Mouse (Mus musculus): ENCODE data around the gene 1700029P11Rik.

1700029P11Rik gene

DNA sequence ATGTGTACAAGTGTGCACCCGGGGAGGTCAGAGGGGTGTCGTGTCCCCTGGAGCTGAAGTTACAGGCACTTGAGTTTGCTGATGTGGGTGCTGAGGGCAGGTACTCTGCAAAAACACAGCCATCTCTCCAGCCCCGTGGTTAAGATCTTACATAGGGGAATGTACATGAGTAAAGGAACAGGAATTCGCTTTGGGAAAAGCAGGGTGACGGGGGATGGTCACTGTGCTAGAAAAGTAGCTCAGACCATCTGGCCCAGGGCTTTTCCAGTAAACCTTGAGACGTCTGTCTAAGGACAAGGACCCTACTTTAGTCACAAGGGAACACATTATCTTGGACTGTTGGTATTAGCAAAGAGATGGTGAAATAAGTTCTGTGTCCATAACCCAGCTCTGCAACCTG lies 31.6 kb downstream of the 1700029P11Rik start:
- no peak for DNase-seq (ENCODE audit: low read depth, low spot score)

DNA sequence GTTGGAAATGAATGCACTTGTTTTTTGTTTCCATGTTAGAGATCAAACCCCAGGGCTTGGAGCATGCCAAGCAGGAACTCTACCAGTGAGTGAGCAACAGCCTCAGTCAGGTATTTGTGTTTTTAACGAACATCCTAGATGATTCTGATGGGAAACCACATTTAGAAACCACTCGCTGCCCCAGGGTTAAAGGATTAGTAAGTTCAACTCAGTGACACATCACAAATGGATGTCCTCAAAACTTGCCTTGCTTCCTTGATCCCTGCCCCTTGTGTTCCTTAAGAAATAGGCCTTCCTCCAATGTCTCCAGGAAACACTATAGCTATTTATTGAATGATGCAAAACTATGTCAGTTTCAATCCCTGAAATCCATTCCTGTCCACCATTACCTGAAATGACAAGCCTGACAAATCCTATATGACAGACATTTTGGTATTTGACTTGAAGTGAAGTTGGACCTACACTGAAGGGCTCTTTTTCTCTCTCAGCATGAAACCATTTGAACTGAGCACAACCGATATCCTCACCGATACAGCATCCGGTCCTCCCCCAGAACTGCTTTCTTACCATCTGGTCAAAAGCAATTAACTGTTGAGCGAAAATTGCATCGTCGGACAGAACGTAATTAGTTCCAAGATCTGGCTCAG lies 34.5 kb downstream of the 1700029P11Rik start:
- DNase-seq (ENCODE audit: low read depth, low spot score) = no peak

DNA sequence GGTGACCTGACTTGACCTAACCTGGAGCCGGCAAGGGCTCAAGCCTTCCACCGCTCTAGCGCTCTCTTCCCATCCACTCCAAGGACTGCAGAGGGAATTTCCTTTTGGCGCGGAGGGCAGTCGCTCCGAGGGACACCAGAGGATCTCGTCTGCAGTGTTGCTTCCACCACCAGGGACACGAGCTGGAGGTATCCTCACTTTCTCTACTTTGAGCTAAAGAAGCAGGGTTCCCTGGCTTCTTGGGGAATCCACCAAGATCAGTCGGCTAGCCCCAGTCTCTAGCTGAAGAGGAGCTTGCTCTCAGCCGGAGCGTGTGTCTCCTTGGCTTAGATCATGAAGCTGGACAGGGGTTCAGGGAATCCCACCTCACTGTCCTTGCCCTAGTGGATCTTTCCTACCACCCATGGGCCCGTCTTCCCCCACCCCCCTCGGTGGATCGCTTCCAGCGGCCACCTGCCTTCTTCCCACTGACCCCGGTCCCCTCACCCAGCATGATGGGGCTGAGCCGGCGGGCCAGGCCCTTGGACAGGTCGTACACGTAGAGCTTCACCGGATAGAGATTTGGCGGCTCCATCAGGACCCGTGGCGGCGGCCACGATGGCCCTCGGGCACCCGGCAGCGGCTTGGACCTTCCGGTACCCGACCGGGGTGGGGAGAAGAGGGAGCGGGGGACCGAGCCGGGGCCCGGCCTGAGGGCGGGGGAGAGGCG lies 35.2 kb downstream of the 1700029P11Rik start:
- DNase-seq (ENCODE audit: low read depth, low spot score) = no peak

DNA sequence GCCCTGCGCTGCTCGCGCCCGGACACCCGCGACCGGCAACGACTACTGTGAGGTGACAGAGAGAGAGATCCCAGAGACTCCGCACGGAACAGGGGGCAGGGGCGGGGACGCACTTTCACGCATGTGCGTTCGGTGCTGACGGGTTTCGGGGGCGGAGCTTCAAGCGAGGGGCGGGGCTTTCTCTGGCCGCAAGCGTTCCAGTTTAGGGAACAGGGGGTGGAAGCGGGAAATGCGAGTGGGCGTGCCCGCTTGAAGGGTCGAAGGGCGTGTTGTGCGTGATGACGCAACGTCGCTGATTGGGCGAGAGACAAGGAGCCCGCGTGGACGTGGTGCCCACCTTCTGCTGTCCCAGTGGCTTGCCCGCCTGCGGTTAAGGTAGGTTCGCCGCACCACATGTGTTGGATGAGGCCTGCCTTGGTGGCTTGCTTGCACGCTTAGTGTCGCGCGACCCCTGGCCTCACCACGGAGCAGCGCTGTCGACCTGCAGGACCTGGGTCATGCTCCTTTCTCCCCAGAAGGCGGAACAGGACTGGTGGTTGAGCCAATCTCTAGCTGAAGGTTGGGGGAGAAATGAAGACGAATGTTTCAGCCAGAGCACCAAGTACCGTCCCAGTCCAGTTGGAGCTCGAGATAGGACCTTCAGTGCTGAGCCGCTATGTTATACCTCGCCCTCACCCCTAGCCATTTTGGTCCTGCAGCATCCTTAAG lies 35.9 kb downstream of the 1700029P11Rik start:
- DNase-seq (ENCODE audit: low read depth, low spot score) = peak; percentile 97

DNA sequence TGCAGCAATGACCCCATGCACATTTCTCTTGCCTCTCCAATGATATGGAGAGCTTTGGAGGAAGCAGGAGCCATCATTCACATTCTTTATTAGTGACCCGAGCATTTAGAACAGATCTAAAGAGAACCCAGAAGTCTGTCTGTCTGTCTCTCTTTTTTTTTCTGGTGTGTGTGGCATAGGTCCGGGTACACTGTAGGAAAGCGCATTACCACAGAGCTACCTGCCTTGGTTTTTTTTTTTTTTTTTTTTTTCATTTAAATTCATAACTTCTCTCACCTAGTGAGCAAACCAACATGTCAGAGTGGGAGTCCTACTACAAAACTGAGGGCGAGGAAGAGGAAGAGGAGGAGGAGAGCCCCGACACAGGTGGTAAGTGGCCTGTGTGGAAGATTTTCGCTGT lies 36.5 kb downstream of the 1700029P11Rik start:
- no peak for DNase-seq (ENCODE audit: low read depth, low spot score)

DNA sequence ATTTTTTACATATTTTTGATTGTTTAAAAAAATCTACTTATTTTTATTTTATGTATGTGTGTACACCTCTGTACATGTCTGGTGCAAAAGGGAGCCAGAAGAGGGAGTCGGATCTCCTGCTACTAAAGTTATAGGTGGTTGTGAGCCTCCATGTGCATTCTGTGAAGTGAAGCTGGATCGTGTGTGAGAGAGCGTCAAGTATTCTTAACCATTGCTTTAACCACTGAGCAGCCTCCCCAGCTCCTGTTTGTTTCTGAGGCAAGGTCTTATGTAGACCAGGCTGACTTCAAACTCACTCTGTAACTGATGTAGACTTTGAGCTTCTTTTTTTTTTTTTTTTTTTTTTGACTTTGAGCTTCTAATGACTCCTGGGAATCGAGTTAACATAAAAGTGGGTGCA lies 37.1 kb downstream of the 1700029P11Rik start:
- DNase-seq (ENCODE audit: low read depth, low spot score) = no peak

DNA sequence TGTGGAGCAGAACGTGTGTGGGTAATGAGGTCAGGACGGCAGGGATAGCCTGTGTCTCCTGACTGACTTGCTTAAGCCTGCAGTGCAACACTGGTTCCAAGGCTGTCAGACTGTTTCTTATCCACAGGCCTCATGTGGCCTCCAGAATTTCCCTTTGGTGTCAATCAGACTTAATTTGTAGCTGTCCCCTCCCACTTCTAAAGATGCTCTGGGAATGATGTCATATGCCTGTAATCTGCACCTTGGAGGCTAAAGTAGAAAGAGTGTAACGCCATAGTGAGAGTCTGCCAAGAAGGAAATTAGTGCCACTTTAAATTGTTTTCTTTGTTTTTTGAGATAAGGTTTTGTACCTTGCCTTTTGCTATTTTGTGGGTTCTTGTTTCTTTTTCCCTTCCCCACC lies 38.9 kb downstream of the 1700029P11Rik start:
- DNase-seq (ENCODE audit: low read depth, low spot score) = no peak

DNA sequence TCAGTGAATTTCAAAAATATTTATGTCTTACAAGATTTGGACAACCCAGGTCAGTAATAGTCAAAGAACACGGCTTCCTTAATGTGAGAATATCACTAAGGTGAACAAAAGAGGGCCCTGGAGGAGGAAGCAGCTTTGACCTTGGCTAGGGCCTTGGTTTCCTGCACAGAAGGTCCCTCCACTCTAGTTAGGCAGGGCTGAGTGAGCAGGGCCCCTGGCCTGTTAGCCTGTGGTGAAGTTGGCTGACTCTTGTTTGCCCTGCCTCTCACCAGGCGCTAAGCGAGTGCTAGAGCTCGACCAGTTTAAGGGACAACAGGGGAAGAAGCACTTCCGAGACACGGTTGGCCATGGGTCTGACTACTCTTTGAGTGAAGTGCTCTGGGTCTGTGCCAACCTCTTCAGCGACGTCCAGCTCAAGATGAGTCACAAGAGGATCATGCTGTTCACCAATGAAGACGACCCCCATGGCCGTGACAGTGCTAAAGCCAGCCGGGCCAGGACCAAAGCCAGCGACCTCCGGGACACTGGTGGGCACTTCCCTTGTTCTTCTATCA lies 42.3 kb downstream of the 1700029P11Rik start:
- DNase-seq (ENCODE audit: low read depth, low spot score) = no peak

DNA sequence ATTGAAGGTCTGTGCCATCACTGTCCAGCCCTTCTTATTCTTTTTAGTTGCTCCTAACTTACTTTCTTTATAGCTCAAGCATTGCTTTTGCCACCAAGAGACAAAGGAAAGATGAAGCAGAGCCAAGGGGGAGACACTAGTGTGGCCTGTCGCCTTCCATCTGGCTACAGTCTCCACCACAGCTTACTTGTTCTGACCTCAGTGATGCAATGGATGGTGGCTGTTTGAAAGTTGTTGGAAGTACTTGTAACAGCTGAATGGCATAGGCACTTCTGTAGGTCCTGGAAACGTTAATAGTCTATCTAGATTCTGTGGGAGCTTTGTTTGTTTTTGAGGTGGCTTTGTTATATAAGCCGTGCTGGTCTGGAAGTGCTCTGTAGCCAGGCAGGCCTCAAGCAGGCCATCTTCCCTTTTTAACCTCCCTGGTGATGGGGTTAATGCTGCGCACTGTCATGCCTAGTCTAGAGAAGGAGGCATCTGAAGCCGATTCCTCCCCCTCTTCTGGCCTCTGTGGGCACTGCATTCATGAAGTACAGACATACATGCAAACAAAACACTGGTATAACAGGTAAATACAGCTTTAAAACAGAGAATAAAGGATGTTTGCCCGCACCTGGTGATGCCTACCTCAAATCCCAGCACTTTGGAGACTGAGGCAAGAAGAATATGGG lies 43.8 kb downstream of the 1700029P11Rik start:
- no peak for DNase-seq (ENCODE audit: low read depth, low spot score)

DNA sequence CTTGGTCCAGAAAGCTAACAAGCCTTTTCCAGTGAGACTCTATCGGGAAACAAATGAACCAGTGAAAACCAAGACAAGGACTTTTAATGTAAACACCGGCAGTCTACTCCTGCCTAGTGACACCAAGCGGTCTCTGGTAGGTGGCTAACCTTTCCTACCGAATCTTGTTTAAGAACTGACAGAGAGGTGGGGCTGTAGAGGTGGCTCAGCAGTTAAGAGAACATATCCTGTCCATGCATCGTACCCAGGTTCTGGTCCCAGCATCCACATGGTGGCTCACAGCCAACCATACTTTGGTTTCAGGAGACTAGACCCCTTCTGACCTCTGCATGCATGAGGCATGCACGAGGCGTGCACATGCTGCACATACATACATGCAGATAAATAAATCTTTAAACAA lies 46.9 kb downstream of the 1700029P11Rik start:
- DNase-seq (ENCODE audit: low read depth, low spot score) = no peak

DNA sequence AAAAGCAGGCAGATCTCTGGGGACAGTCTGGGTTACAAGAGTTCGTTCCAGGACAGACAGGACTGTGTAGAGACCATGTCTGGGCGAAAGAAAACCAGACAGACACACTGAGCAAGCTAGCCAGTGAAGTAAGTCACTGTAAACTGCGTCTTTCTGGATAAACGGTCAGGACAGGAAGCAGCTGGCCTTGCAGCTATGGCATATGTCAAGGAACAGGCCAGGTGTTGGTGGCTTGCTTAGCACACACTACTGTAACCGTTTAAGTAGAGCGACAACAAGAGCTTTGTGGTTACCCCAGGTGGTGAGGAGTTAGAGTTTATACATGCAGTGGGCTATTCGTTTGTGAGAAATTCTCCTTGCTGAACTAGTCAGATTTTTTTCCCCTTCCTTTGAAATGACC lies 47.4 kb downstream of the 1700029P11Rik start:
- peak; percentile 21 for DNase-seq (ENCODE audit: low read depth, low spot score)

Data from skeletal muscle tissue, adult 2 months (tissue).